Mouse (Mus musculus): ENCODE results near the gene Dst. TPM values are rescaled to one million over a fixed set of nuclear protein-coding genes. Genes with fewer than 3 reads are reported as not detected.

Gene Dst
- total and polyA plus RNA-seq, 2 experiments from 2014 or later, result 23.1 to 134 TPM

DNA sequence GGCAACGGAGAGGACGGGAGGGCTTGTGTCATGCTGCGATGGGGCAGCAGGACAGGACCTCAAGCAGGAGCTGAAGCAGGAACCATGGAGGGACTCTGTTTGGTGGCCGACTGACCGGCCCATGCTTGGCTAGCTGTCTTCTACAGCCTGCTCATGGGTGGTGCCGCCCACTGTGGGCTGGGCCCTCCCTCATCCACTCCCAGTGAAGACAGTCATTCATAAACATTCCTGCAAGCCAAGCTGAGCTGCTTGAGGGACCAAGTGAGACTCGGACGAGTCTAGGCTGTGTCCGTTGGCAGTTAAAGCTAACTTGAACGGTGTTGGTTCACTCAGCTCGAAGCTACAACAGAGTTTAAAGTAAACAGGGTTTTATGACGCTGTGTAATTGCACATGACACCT lies 353.0 kb downstream of the Dst start:
- H3K4me3 ChIP-seq (ENCODE audit: low read depth, low read length), result no peak overlapping the region
- H3K9me3 ChIP-seq (ENCODE audit: low read length), result no peaks in the 10 kb centered on the region
- H3K36me3 ChIP-seq (ENCODE audit: insufficient read depth), result peaks cover 67% of the 10 kb centered on the region
- ATAC-seq, result no peak
- WGBS, result 88% methylated on average over 12 of the region's 12 CpGs
- no peaks in the 10 kb centered on the region for H3K27me3 ChIP-seq (ENCODE audit: insufficient read depth, low read length)
- H3K4me1 ChIP-seq (ENCODE audit: insufficient read depth), result no peaks in the 10 kb centered on the region
- DNase-seq, result no peak
- no peak overlapping the region for H3K4me2 ChIP-seq (ENCODE audit: low read depth)
- H3K27ac ChIP-seq (ENCODE audit: low read depth, low read length), result no peak overlapping the region
- TF ChIP-seq CTCF (IDR thresholded peaks at IDR 0.05; ENCODE audit: low read depth), result no peak
- no peak overlapping the region for H3K9ac ChIP-seq

- ATAC-seq, result no peak
- H3K4me2 ChIP-seq (ENCODE audit: low read depth), result no peak overlapping the region
- DNase-seq, result no peak
Observed at GRCm38 (mm10) chr1:34268520-34268919, 360.5 kb downstream of the Dst start.

GRCm38 (mm10) chr1:34269578-34269977 lies 361.6 kb downstream of the Dst start:
- no peaks in the 10 kb centered on the region for H3K27me3 ChIP-seq (ENCODE audit: insufficient read depth, low read length)
- no peak overlapping the region for H3K4me3 ChIP-seq (ENCODE audit: low read depth, low read length)
- TF ChIP-seq CTCF (IDR thresholded peaks at IDR 0.05; ENCODE audit: low read depth), result no peak
- no peak overlapping the region for H3K27ac ChIP-seq (ENCODE audit: low read depth, low read length)
- 73% methylated on average over 11 of the region's 11 CpGs for WGBS
- H3K4me1 ChIP-seq (ENCODE audit: insufficient read depth), result no peaks in the 10 kb centered on the region
- no peaks in the 10 kb centered on the region for H3K9me3 ChIP-seq (ENCODE audit: low read length)
- H3K4me2 ChIP-seq (ENCODE audit: low read depth), result no peak overlapping the region
- H3K9ac ChIP-seq, result no peak overlapping the region
- peaks cover 70% of the 10 kb centered on the region for H3K36me3 ChIP-seq (ENCODE audit: insufficient read depth)
- ATAC-seq (no peak), DNase-seq (no peak)

More at GRCm38 (mm10) chr1:34268520-34268919, 360.5 kb downstream of the Dst start:
- H3K9me3 ChIP-seq (ENCODE audit: low read length), result no peaks in the 10 kb centered on the region
- H3K9ac ChIP-seq, result no peak overlapping the region
- H3K4me1 ChIP-seq (ENCODE audit: insufficient read depth), result no peaks in the 10 kb centered on the region
- no peak overlapping the region for H3K4me3 ChIP-seq (ENCODE audit: low read depth, low read length)
- H3K36me3 ChIP-seq (ENCODE audit: insufficient read depth), result peaks cover 71% of the 10 kb centered on the region
- no peak for TF ChIP-seq CTCF (IDR thresholded peaks at IDR 0.05; ENCODE audit: low read depth)
- H3K27me3 ChIP-seq (ENCODE audit: insufficient read depth, low read length), result no peaks in the 10 kb centered on the region
- H3K27ac ChIP-seq (ENCODE audit: low read depth, low read length), result no peak overlapping the region
- 66% methylated on average over 13 of the region's 13 CpGs for WGBS

DNA sequence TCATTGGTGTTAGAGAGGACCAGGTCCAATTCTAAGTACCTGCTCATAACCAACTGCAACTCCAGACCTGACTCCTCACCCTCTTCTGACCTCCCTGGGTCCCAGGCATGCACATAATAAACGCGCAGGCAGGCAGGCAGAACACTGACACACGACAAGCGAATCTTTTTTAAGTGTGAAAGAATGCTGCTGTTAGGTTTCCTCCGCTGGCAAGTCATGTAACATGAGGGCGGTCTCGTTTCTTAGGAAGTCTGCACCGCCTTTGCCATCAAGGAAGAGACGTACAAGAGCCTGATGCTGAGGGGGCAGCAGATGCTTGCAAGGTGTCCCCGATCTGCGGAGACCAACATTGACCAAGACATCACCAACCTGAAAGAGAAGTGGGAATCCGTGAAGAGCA lies 365.9 kb downstream of the Dst start:
- TF ChIP-seq CTCF (IDR thresholded peaks at IDR 0.05; ENCODE audit: low read depth), result no peak
- H3K4me1 ChIP-seq (ENCODE audit: insufficient read depth), result no peaks in the 10 kb centered on the region
- H3K9me3 ChIP-seq (ENCODE audit: low read length), result no peaks in the 10 kb centered on the region
- H3K27me3 ChIP-seq (ENCODE audit: insufficient read depth, low read length), result no peaks in the 10 kb centered on the region
- no peak for DNase-seq
- peaks cover 82% of the 10 kb centered on the region for H3K36me3 ChIP-seq (ENCODE audit: insufficient read depth)
- no peak for ATAC-seq
- WGBS, result 94% methylated on average over 12 of the region's 12 CpGs
- H3K27ac ChIP-seq (ENCODE audit: low read depth, low read length), result no peak overlapping the region
- H3K4me2 ChIP-seq (ENCODE audit: low read depth), result no peak overlapping the region
- H3K9ac ChIP-seq, result no peak overlapping the region
- H3K4me3 ChIP-seq (ENCODE audit: low read depth, low read length), result no peak overlapping the region

GRCm38 (mm10) chr1:34275787-34276186 lies 367.8 kb downstream of the Dst start:
- Histone ChIP-seq H3K27me3 (ENCODE audit: insufficient read depth, low read length) (no peaks in the 10 kb centered on the region), H3K9me3 (ENCODE audit: low read length) (no peaks in the 10 kb centered on the region), H3K9ac (no peak overlapping the region), H3K4me1 (ENCODE audit: insufficient read depth) (no peaks in the 10 kb centered on the region), H3K4me3 (ENCODE audit: low read depth, low read length) (no peak overlapping the region), H3K36me3 (ENCODE audit: insufficient read depth) (peaks cover 68% of the 10 kb centered on the region), H3K27ac (ENCODE audit: low read depth, low read length) (no peak overlapping the region), H3K4me2 (ENCODE audit: low read depth) (no peak overlapping the region)
- DNase-seq (no peak), ATAC-seq (no peak)
- no peak for TF ChIP-seq CTCF (IDR thresholded peaks at IDR 0.05; ENCODE audit: low read depth)
- WGBS, result 95% methylated on average over 13 of the region's 13 CpGs

GRCm38 (mm10) chr1:34276756-34277155 lies 368.7 kb downstream of the Dst start:
- no peak for DNase-seq
- H3K27ac ChIP-seq (ENCODE audit: low read depth, low read length), result no peak overlapping the region
- ATAC-seq, result no peak
- no peak overlapping the region for H3K4me2 ChIP-seq (ENCODE audit: low read depth)
- no peak overlapping the region for H3K9ac ChIP-seq
- TF ChIP-seq CTCF (IDR thresholded peaks at IDR 0.05; ENCODE audit: low read depth), result no peak
- no peaks in the 10 kb centered on the region for H3K27me3 ChIP-seq (ENCODE audit: insufficient read depth, low read length)
- WGBS, result 87% methylated on average over 7 of the region's 7 CpGs
- H3K9me3 ChIP-seq (ENCODE audit: low read length), result no peaks in the 10 kb centered on the region
- H3K36me3 ChIP-seq (ENCODE audit: insufficient read depth), result peaks cover 63% of the 10 kb centered on the region
- H3K4me3 ChIP-seq (ENCODE audit: low read depth, low read length), result no peak overlapping the region
- H3K4me1 ChIP-seq (ENCODE audit: insufficient read depth), result no peaks in the 10 kb centered on the region

GRCm38 (mm10) chr1:34277259-34277658 lies 369.2 kb downstream of the Dst start:
- no peak for ATAC-seq

GRCm38 (mm10) chr1:34283502-34283901 lies 375.5 kb downstream of the Dst start:
- no peaks in the 10 kb centered on the region for H3K4me1 ChIP-seq (ENCODE audit: insufficient read depth)
- H3K4me2 ChIP-seq (ENCODE audit: low read depth), result no peak overlapping the region
- H3K36me3 ChIP-seq (ENCODE audit: insufficient read depth), result peaks cover 32% of the 10 kb centered on the region

More at GRCm38 (mm10) chr1:34277259-34277658, 369.2 kb downstream of the Dst start:
- no peak overlapping the region for H3K4me2 ChIP-seq (ENCODE audit: low read depth)
- no peak overlapping the region for H3K27ac ChIP-seq (ENCODE audit: low read depth, low read length)
- no peaks in the 10 kb centered on the region for H3K9me3 ChIP-seq (ENCODE audit: low read length)
- 71% methylated on average over 8 of the region's 8 CpGs for WGBS
- H3K4me3 ChIP-seq (ENCODE audit: low read depth, low read length), result no peak overlapping the region
- no peak for DNase-seq
- peaks cover 62% of the 10 kb centered on the region for H3K36me3 ChIP-seq (ENCODE audit: insufficient read depth)
- no peaks in the 10 kb centered on the region for H3K4me1 ChIP-seq (ENCODE audit: insufficient read depth)
- no peak for TF ChIP-seq CTCF (IDR thresholded peaks at IDR 0.05; ENCODE audit: low read depth)
- no peaks in the 10 kb centered on the region for H3K27me3 ChIP-seq (ENCODE audit: insufficient read depth, low read length)
- no peak overlapping the region for H3K9ac ChIP-seq

More at GRCm38 (mm10) chr1:34283502-34283901, 375.5 kb downstream of the Dst start:
- WGBS, result 80% methylated on average over 7 of the region's 7 CpGs
- DNase-seq, result no peak
- Histone ChIP-seq H3K27me3 (ENCODE audit: insufficient read depth, low read length) (no peaks in the 10 kb centered on the region), H3K9me3 (ENCODE audit: low read length) (no peaks in the 10 kb centered on the region), H3K4me3 (ENCODE audit: low read depth, low read length) (no peak overlapping the region), H3K9ac (no peak overlapping the region), H3K27ac (ENCODE audit: low read depth, low read length) (no peak overlapping the region)
- no peak for ATAC-seq
- TF ChIP-seq CTCF (IDR thresholded peaks at IDR 0.05; ENCODE audit: low read depth), result no peak
